Mouse (Mus musculus) myocyte (in vitro differentiated cells): Measurements from ENCODE around the gene Tspo2.

ENCODE experiments used
- E2F4 ChIP-seq: IDR thresholded peaks from one replicate; pipeline ENCODE4 v1.6.1; 2011; ENCODE audit warnings: mild to moderate bottlenecking, control low read depth, moderate library complexity; ENCODE audit not compliant: insufficient read depth
- MYOD1 ChIP-seq, 3 experiments: IDR thresholded peaks; one replicate each; pipeline ENCODE4 v1.6.1; 2011; ENCODE audit warnings: control low read depth in 2 of 3, low read depth in 2 of 3, mild to moderate bottlenecking in 2 of 3, moderate library complexity in 1 of 3; ENCODE audit not compliant: insufficient read length in 2 of 3, control insufficient read depth in 1 of 3
- MYOG ChIP-seq, 3 experiments: IDR thresholded peaks; one replicate each; pipeline ENCODE4 v1.6.1; 2011; ENCODE audit warnings: control low read depth in 2 of 3, low read depth in 2 of 3, mild to moderate bottlenecking in 2 of 3; ENCODE audit not compliant: insufficient read length in 2 of 3, control insufficient read depth in 1 of 3, insufficient read depth in 1 of 3
- POLR2A ChIP-seq: IDR thresholded peaks from one replicate; pipeline ENCODE4 v1.6.1; 2011; ENCODE audit warnings: low read depth, mild to moderate bottlenecking, control low read depth, moderate library complexity; ENCODE audit not compliant: insufficient read length
- POLR2AphosphoS2 ChIP-seq: IDR thresholded peaks from one replicate; pipeline ENCODE4 v1.6.1; 2011; ENCODE audit warnings: low read depth, control low read depth; ENCODE audit not compliant: insufficient read length
- REST ChIP-seq: IDR thresholded peaks from one replicate; pipeline ENCODE4 v1.6.1; 2011; ENCODE audit warnings: mild to moderate bottlenecking, control low read depth, moderate library complexity; ENCODE audit not compliant: insufficient read depth, insufficient read length
- USF1 ChIP-seq: IDR thresholded peaks from one replicate; pipeline ENCODE4 v1.6.1; 2011; ENCODE audit warnings: low read depth, mild to moderate bottlenecking, control low read depth, moderate library complexity

- TF ChIP-seq MYOD1 (IDR thresholded peaks at IDR 0.05; ENCODE audit: control insufficient read depth in 1 of 3, insufficient read length in 2 of 3, low read depth in 2 of 3) (peak; percentile 83 to 89 (median 84)), POLR2A (no peak), E2F4 (no peak), USF1 (no peak), POLR2AphosphoS2 (no peak), REST (no peak), MYOG (IDR thresholded peaks at IDR 0.05; ENCODE audit: control insufficient read depth in 1 of 3, insufficient read depth in 1 of 3, insufficient read length in 2 of 3, low read depth in 2 of 3) (peak in 2 of 3 experiments; percentile 63 to 71)
Measured at GRCm38 (mm10) chr17:48430394-48430793, 20.9 kb downstream of the Tspo2 start.
